Mouse (Mus musculus) stomach, postnatal 0 days (tissue): ENCODE results near the gene Coro2a.

Experiments
- CTCF ChIP-seq: IDR thresholded peaks from 2 replicates; pipeline ENCODE4 v1.5.1; 2016; ENCODE audit warnings: antibody characterized with exemption, low read depth, mild to moderate bottlenecking, moderate library complexity
- EP300 ChIP-seq: optimal IDR thresholded peaks from 2 replicates; pipeline ENCODE3; 2016; ENCODE audit warnings: antibody characterized with exemption

DNA sequence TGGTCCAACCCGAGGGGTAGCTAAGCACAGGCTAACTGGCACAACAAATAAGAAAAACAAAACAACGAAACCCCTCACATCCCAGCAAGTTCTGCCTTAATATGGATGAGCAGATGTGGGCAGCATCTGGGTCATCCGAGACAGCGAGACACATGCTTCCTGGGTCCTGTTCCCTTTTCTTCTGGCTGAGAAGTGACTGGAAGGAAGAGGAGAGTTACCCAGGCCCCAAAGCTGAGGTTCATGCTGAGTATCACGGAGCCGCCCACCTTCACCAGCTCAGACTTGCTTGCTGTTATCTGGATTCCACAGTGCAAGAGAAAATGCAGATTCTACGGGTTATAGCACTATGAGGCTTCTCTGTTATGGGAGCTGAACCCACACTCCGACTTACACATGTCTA lies 18.9 kb upstream of the Coro2a start:
- TF ChIP-seq CTCF: no peak
- TF ChIP-seq EP300: no peak
